Mouse (Mus musculus) CH12.LX (cell line): ENCODE results near the gene Senp6.

Experiments
- CHD2 ChIP-seq: IDR thresholded peaks from 2 replicates; pipeline ENCODE4 v1.6.1; 2011; ENCODE audit warnings: low read length, improper control_type of control experiment
- CTCF ChIP-seq, 2 experiments: IDR thresholded peaks in 1 of 2; conservative IDR thresholded peaks in 1 of 2; 2 replicates each; pipeline ENCODE4 v1.5.1; 2011 to 2012; ENCODE audit warnings: low read depth in 2 of 2, low read length in 2 of 2, improper control_type of control experiment in 1 of 2, inconsistent platforms in 1 of 2, mild to moderate bottlenecking in 1 of 2, moderate library complexity in 1 of 2
- EP300 ChIP-seq: IDR thresholded peaks from 2 replicates; pipeline ENCODE4 v1.6.1; 2011; ENCODE audit warnings: low read length, improper control_type of control experiment
- ETS1 ChIP-seq: conservative IDR thresholded peaks from 2 replicates; pipeline ENCODE4 v1.6.1; 2012; ENCODE audit warnings: low read depth, mild to moderate bottlenecking, inconsistent platforms, low read length, improper control_type of control experiment, moderate library complexity
- KAT2A ChIP-seq: IDR thresholded peaks from 2 replicates; pipeline ENCODE4 v1.6.1; 2012; ENCODE audit warnings: low read length, improper control_type of control experiment, inconsistent platforms; ENCODE audit not compliant: insufficient replicate concordance
- MAX ChIP-seq: IDR thresholded peaks from 2 replicates; pipeline ENCODE4 v1.6.1; 2011; ENCODE audit warnings: low read length, improper control_type of control experiment
- MXI1 ChIP-seq: IDR thresholded peaks from 2 replicates; pipeline ENCODE4 v1.6.1; 2011; ENCODE audit warnings: mild to moderate bottlenecking, low read depth, low read length, improper control_type of control experiment
- NELFE ChIP-seq: IDR thresholded peaks from 2 replicates; pipeline ENCODE4 v1.6.1; 2011; ENCODE audit warnings: low read depth, low read length, improper control_type of control experiment
- POLR2A ChIP-seq: IDR thresholded peaks from 2 replicates; pipeline ENCODE4 v1.6.1; 2011; ENCODE audit warnings: low read depth, mild to moderate bottlenecking, improper control_type of control experiment, low read length
- SIN3A ChIP-seq: IDR thresholded peaks from 2 replicates; pipeline ENCODE4 v1.6.1; 2012; ENCODE audit warnings: low read length, improper control_type of control experiment, inconsistent platforms
- USF1 ChIP-seq: IDR thresholded peaks from 2 replicates; pipeline ENCODE4 v1.6.1; 2014; ENCODE audit warnings: low read depth, mild to moderate bottlenecking, inconsistent platforms, low read length, improper control_type of control experiment
- ZMIZ1 ChIP-seq: IDR thresholded peaks from 2 replicates; pipeline ENCODE4 v1.6.1; 2012; ENCODE audit warnings: low read depth, mild to moderate bottlenecking, inconsistent platforms, low read length, improper control_type of control experiment

GRCm38 (mm10) chr9:80096325-80096724, 29.6 kb downstream of the Senp6 start:
- TF ChIP-seq CHD2 (no peak), POLR2A (no peak), SIN3A (no peak), NELFE (no peak), EP300 (no peak), ZMIZ1 (no peak), USF1 (no peak), KAT2A (no peak), MAX (no peak), CTCF (conservative IDR thresholded peaks at IDR 0.05 in 1 of 2, IDR thresholded peaks at IDR 0.05 in 1 of 2; ENCODE audit: low read depth in 2 of 2, low read length in 2 of 2) (no peak), MXI1 (no peak), ETS1 (no peak)
